Mouse (Mus musculus) forebrain, postnatal 0 days (tissue): ENCODE measurements around the gene Sulf2. TPM values are rescaled to one million over a fixed set of nuclear protein-coding genes. Genes with fewer than 3 reads are reported as not detected.

Experiments used
- ATAC-seq: fragments of 200-750 bp; cut with Nextera tagmentation; 2 replicates; pipeline ENCODE4 v1.8.0; 2017; ENCODE audit warnings: mild to moderate bottlenecking, moderate library complexity
- DNase-seq: peaks from one replicate; pipeline ENCODE4 v3.0.0-alpha.2; 2015
- H3K27ac ChIP-seq: fragments of 300-500 bp; sonication (generic); 2 replicates; pipeline ENCODE4 v1.5.1; 2014; ENCODE audit warnings: low read depth, mild to moderate bottlenecking, antibody characterized with exemption, low read length, moderate library complexity, mixed read lengths
- H3K27me3 ChIP-seq: fragments of 300-500 bp; sonication (generic); 2 replicates; pipeline ENCODE4 v1.6.1; 2014; ENCODE audit warnings: mild to moderate bottlenecking, low read length, mixed read lengths; ENCODE audit not compliant: insufficient read depth
- H3K36me3 ChIP-seq: fragments of 300-500 bp; sonication (generic); 2 replicates; pipeline ENCODE4 v1.6.1; 2014; ENCODE audit warnings: mild to moderate bottlenecking, moderate library complexity; ENCODE audit not compliant: insufficient read depth
- H3K4me1 ChIP-seq: fragments of 300-500 bp; sonication (generic); 2 replicates; pipeline ENCODE4 v1.6.1; 2014; ENCODE audit warnings: antibody characterized with exemption; ENCODE audit not compliant: insufficient read depth
- H3K4me2 ChIP-seq: fragments of 300-500 bp; sonication (generic); 2 replicates; pipeline ENCODE4 v1.6.1; 2014; ENCODE audit warnings: low read depth, mild to moderate bottlenecking, moderate library complexity
- H3K4me3 ChIP-seq: fragments of 300-500 bp; sonication (generic); 2 replicates; pipeline ENCODE4 v1.5.1; 2014; ENCODE audit warnings: low read depth, low read length, mixed read lengths
- H3K9ac ChIP-seq: fragments of 300-500 bp; sonication (generic); 2 replicates; pipeline ENCODE4 v1.6.1; 2014; ENCODE audit warnings: mild to moderate bottlenecking
- H3K9me3 ChIP-seq: fragments of 300-500 bp; sonication (generic); 2 replicates; pipeline ENCODE4 v1.6.1; 2016; ENCODE audit warnings: low read length
- CTCF ChIP-seq: sonication (generic); IDR thresholded peaks from 2 replicates; pipeline ENCODE4 v1.5.1; 2016; ENCODE audit warnings: antibody characterized with exemption, control low read depth, low read depth
- WGBS: fragments of 180-500 bp; shearing (Covaris S2); extraction: QIAGEN DNeasy Blood & Tissue Kit; methylation state at CpG from one replicate; pipeline ENCODE4 v1.1.7; 2014; 5-methylcytosine and 5-hydroxymethylcytosine counted together
- polyA plus RNA-seq: library from polyadenylated mRNA; unstranded; fragments of >200 nt; fragmentation: Nextera tagmentation; extraction: Ambion mirVana; gene quantifications from 2 replicates; pipeline ENCODE4 v1.2.1, GENCODE M21; 2015
- total RNA-seq: library from RNA; depleted of rRNA; stranded (reverse); fragments of >200 nt; gene quantifications from 2 replicates; pipeline ENCODE4 v1.2.3, GENCODE M21; 2014

The Sulf2 gene
- total and polyA plus RNA-seq, 2 experiments from 2014 or later, result 67.5 to 95.6 TPM

GRCm38 (mm10) chr2:166156122-166156521 lies 659 bp upstream of the Sulf2 start:
- Histone ChIP-seq H3K4me1 (peaks cover 23% of the 10 kb centered on the region), H3K27ac (no peak overlapping the region), H3K4me3 (no peak overlapping the region), H3K9ac (no peak overlapping the region), H3K27me3 (peaks cover 8% of the 10 kb centered on the region), H3K4me2 (peak overlapping the region; percentile 96), H3K9me3 (no peaks in the 10 kb centered on the region), H3K36me3 (no peaks in the 10 kb centered on the region)
- DNase-seq (no peak), ATAC-seq (no peak)
- TF ChIP-seq CTCF, result no peak
- 16% methylated on average over 12 of the region's 12 CpGs for WGBS

GRCm38 (mm10) chr2:166154749-166155453 lies 562 bp downstream of the Sulf2 start:
- H3K27ac ChIP-seq, result peak overlapping the region; percentile 79
- 1% methylated on average over 84 of the region's 95 CpGs for WGBS
- H3K36me3 ChIP-seq, result no peaks in the 10 kb centered on the region
- peak overlapping the region; percentile 96 for H3K4me2 ChIP-seq
- ATAC-seq (peak; percentile 59), DNase-seq (peak; percentile 58)
- no peaks in the 10 kb centered on the region for H3K9me3 ChIP-seq
- no peak for TF ChIP-seq CTCF
- peaks cover 8% of the 10 kb centered on the region for H3K27me3 ChIP-seq
- H3K4me3 ChIP-seq, result peak overlapping the region; percentile 62
- peak overlapping the region; percentile 69 for H3K9ac ChIP-seq
- peaks cover 25% of the 10 kb centered on the region for H3K4me1 ChIP-seq

- H3K36me3 ChIP-seq, result no peaks in the 10 kb centered on the region
- peak overlapping the region; percentile 96 for H3K4me2 ChIP-seq
- ATAC-seq (no peak), DNase-seq (peak; percentile 47)
- under 1% methylated on average over 51 of the region's 51 CpGs for WGBS
- H3K9me3 ChIP-seq, result no peaks in the 10 kb centered on the region
- H3K27ac ChIP-seq, result peak overlapping the region; percentile 79
- H3K4me3 ChIP-seq, result peak overlapping the region; percentile 62
- TF ChIP-seq CTCF, result no peak
- peaks cover 8% of the 10 kb centered on the region for H3K27me3 ChIP-seq
- peaks cover 25% of the 10 kb centered on the region for H3K4me1 ChIP-seq
- peak overlapping the region; percentile 69 for H3K9ac ChIP-seq
Observed at GRCm38 (mm10) chr2:166153891-166154711, 1.4 kb downstream of the Sulf2 start.

GRCm38 (mm10) chr2:166153399-166153793 lies 2.1 kb downstream of the Sulf2 start:
- no peak for TF ChIP-seq CTCF
- H3K27me3 ChIP-seq, result peaks cover 8% of the 10 kb centered on the region
- peak overlapping the region; percentile 69 for H3K9ac ChIP-seq
- H3K4me3 ChIP-seq, result peak overlapping the region; percentile 62
- DNase-seq, result no peak
- 36% methylated on average over 3 of the region's 3 CpGs for WGBS
- no peaks in the 10 kb centered on the region for H3K9me3 ChIP-seq
- H3K4me1 ChIP-seq, result peaks cover 25% of the 10 kb centered on the region
- peak overlapping the region; percentile 96 for H3K4me2 ChIP-seq
- no peaks in the 10 kb centered on the region for H3K36me3 ChIP-seq
- no peak for ATAC-seq
- no peak overlapping the region for H3K27ac ChIP-seq

GRCm38 (mm10) chr2:166152734-166153398 lies 2.6 kb downstream of the Sulf2 start:
- ATAC-seq, result no peak
- Histone ChIP-seq H3K4me2 (peak overlapping the region; percentile 96), H3K9me3 (no peaks in the 10 kb centered on the region), H3K27me3 (peaks cover 8% of the 10 kb centered on the region), H3K4me1 (peaks cover 25% of the 10 kb centered on the region), H3K27ac (no peak overlapping the region), H3K36me3 (no peaks in the 10 kb centered on the region), H3K4me3 (peak overlapping the region; percentile 62; the same call in 1 of the 2 replicates), H3K9ac (no peak overlapping the region)
- TF ChIP-seq CTCF, result no peak
- WGBS, result 62% methylated on average over 11 of the region's 11 CpGs
- no peak for DNase-seq

- TF ChIP-seq CTCF, result peak; percentile 57
- H3K9me3 ChIP-seq, result no peaks in the 10 kb centered on the region
- ATAC-seq, result peak; percentile 68
- H3K27me3 ChIP-seq, result peaks cover 8% of the 10 kb centered on the region
- WGBS, result 12% methylated on average over 19 of the region's 19 CpGs
- peaks cover 25% of the 10 kb centered on the region for H3K4me1 ChIP-seq
- no peak overlapping the region for H3K4me3 ChIP-seq
- H3K4me2 ChIP-seq, result peak overlapping the region; percentile 34
- H3K27ac ChIP-seq, result no peak overlapping the region
- no peak overlapping the region for H3K9ac ChIP-seq
- DNase-seq, result peak; percentile 79
- H3K36me3 ChIP-seq, result no peaks in the 10 kb centered on the region
Observed at GRCm38 (mm10) chr2:166151510-166152473, 3.7 kb downstream of the Sulf2 start.
